Mouse (Mus musculus) layer of hippocampus, adult 11-12 months (tissue): ENCODE measurements around the gene Dhx8.

Experiments
- DNase-seq: peaks from one replicate; pipeline ENCODE4 v3.0.0; 2022; ENCODE audit warnings: low spot score

The Dhx8 gene

DNA sequence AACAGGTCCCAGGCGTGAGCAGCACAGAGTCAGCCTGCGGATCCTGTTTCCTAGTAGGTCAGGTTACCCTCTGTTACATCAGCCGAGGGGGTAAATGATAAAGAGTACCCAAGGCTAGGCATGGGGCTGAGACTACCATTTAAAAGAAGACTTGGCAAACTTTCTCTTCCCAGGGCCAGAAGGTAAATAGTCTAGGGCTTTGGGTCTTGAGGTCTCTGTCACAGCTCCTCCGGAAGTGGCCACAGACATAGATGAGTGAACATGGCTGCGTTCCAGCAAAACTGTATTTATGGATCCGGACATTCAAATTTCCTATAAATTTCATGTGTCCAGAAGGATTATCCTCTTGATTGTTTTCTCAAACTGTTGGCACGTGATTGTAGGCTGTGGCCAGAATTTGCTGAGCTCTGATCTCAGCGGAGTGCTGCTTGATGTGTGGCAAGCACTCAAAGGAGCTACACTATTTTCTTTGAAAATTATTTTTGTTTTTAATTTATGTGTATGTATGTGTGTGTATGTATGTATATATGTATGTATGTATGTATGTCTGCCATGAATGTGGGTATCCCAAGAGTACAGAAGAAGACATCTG lies 72.5 kb downstream of the Dhx8 start:
- no peak for DNase-seq

DNA sequence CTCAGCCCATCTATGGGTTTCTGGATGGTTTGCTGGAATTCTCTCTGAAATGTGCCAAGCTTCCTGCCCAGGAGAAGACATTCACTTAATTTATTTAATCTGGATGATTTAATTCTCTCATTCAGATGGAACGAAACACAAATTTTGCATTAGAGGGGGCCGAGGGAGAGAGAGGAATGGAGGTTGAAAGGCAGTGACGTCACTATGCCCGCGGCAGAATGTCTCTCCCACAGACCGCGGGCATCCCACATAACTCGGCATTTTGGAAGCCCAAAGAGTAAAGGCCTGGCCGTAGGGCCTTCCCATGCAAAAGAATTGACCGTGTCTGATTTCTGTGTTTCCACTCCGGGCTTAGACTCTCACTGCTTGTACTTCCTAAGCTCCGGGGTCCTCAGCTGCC lies 74.0 kb downstream of the Dhx8 start:
- no peak for DNase-seq

DNA sequence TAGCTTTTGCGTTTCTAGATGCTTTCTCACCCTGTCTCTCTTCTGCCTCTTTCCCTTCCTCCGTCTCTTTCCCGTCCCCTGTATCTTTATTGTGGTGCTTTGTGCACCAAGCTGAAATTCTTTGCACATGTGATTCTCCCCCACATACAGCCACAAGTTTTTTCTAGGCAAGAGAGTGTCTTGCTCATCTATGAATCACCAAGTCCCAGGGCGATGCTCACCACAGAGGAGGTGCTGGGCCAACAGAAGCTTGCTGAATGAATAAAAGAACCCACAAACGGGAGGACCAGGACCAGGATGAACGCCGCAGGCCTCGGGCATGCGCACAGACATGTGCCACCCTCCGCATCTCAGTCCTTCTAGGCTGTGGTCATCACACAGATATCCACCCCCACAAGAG lies 74.5 kb downstream of the Dhx8 start:
- DNase-seq, result peak; percentile 15

DNA sequence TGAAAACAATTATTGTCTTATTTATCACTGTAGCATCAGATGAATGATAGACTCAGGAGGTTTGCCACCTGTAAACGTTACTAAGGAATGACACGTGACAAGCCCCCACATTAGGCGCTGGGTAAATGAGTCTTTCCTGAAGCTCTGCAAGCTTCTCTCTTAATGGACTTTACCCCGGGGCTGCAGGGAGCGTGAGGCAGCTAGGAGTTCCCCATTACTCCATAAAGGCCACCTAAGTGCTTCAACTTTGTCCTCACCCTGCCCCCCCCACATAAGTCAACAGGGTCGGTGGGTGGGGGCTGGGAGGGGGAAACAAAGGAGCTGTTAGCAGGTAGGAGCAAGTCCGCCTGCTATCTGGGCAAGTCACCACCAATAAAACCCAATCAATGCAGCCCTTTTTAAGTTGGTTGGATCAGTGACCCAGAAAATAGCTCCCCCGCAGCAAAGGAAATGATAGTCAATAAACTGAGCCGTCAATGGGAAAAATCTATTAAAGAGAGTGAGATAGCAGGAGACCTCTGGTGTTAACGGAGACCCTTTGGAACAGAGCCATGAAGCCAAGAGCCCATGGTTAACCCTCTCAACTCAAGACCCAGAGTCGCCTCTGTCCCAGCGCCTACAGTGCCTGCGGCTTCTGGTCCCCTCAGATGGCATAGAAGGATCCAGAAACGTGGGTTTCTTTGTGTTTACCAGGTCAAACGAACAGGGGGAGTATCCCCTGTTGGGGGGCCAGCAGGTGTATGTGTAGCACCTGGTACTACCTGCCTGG lies 76.5 kb downstream of the Dhx8 start:
- DNase-seq, result no peak

DNA sequence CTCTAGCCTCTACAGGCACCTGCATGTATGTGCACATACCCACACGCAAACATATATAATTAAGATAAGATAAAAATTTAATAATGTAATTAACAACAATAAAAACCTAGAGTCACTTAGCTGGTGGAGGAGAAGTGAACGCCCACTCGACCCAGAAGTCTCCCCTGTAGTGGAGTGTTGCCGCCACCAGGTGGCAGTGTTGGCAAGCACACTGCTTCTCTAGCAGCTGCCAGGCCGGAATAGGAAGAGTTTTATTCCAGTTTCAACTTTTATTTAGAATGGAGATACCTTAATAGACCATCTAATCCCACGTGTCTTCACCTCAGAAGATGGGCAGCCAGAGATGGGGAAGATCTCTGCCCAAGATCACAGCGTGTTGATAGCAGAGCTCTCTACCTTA lies 80.5 kb downstream of the Dhx8 start:
- DNase-seq, result peak; percentile 87

DNA sequence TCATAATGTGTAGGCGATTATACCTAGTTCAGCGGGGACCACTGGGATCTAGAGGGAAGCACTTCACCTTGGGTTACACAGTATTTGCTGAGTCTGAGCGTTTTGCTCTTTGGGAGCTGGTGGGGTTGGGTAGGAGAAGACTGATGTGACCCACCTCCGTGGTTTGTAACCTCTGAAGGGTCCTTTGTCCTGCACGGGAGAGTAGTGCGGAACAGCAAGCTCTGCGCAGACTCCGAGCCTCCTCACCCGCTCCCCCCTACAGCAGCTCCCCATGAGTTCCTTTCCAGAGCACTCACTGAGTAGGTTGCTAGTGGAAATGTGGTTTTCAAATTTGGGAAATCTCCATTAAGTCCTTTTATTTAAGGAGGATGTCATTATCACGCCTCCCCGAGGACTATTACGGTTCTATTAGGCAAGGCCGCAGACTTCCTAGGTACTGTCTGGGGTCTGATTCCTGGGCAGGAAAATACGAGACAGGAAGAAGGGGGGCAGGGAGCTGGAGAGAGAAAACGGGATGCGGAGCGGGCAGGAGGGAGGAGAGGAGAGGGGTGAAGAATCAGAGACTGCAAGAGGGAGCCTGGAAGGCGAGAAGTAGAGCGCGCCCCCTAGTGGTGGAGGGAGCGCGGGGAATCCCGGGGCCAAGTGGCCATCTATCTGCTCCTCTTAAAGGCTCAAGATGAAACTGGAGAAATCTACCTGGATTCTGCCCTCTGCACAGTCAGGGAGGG lies 81.8 kb downstream of the Dhx8 start:
- DNase-seq, result peak; percentile 69

DNA sequence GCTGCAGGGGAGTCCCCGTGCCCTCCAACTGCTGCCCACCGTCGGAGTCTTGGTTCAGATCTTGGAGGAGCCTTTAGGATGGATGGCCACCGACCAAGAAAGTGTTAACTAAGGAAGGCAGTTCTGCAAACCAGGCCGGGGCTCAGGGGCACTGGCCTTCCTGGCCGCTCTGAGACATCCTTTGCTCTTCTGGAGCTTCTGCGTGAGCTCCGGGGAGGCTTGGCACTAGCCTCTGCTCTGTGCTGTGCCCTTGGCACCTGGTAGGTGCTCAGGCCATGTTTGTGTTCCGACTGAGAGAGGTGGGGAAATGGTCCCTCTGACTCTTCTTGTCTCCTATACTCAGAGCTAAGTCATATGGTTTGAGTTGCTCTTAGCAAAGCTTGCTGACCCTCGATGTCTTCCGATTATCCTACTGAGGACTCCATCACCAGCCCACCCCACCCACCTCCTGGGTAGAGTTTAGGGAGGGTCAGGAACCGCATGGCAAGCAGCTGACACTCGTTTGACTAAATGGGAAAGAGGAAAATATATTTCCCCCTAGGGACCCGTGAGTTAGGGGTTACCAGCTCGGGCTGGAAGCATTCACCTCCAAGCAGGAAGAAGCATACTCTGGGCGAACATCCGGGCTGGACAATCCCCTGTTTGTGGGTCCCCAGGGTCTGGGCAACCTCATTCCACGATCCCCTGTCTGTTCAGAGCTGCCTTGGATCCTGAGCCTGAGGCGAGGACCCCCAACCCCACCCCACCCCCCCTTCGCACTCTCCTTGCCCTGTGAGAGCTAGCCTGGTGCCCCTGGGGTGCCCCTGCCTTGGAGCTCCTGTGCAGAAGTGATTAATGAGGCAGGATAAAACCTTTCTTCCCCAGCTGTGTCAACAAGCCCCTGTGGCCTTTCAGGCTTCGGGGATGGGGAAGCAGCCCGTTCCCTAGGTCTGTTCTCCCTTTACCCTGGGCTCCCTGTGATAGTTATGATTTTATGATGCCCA lies 82.7 kb downstream of the Dhx8 start:
- DNase-seq, result no peak
